Mouse (Mus musculus): Measurements from ENCODE around the gene Cc2d2a.

Gene Cc2d2a

GRCm38 (mm10) chr5:43776407-43776806, 114.3 kb downstream of the Cc2d2a start:
- DNase-seq (ENCODE audit: low read depth, low spot score): no peak
- Histone ChIP-seq H3K36me3 (ENCODE audit: control insufficient read depth, insufficient read depth, low read length, poor library complexity, severe bottlenecking) (no peaks in the 10 kb centered on the region), H3K27me3 (ENCODE audit: control insufficient read depth, insufficient read depth, low read length, poor library complexity, severe bottlenecking) (no peaks in the 10 kb centered on the region)

- no peak for DNase-seq (ENCODE audit: low read depth, low spot score)
- no peaks in the 10 kb centered on the region for H3K27me3 ChIP-seq (ENCODE audit: control insufficient read depth, insufficient read depth, low read length, poor library complexity, severe bottlenecking)
- no peaks in the 10 kb centered on the region for H3K36me3 ChIP-seq (ENCODE audit: control insufficient read depth, insufficient read depth, low read length, poor library complexity, severe bottlenecking)
These were observed 114.8 kb downstream of the Cc2d2a start for GRCm38 (mm10) chr5:43776993-43777392.

DNA sequence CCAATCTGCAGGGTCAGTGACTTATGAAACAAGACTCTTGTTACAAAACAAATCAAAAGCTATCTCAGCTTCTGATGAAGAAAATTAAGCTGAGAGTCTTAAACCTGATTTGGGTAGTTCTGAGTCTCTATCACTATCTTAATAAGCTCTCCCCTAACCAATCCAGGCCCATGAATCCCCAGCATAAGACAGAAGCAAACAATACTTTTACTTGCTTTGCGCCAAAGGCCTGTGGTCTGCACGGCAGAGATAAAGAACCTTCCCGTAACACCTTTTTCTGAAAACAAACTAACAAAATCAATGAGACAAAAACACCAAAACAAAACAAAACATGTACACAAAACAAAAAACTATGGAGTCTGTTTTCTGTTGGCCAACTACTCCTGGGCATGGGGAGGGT, 116.4 kb downstream of the Cc2d2a start:
- H3K27me3 ChIP-seq (ENCODE audit: control insufficient read depth, insufficient read depth, low read length, poor library complexity, severe bottlenecking): no peaks in the 10 kb centered on the region
- no peak for DNase-seq (ENCODE audit: low read depth, low spot score)
- no peaks in the 10 kb centered on the region for H3K36me3 ChIP-seq (ENCODE audit: control insufficient read depth, insufficient read depth, low read length, poor library complexity, severe bottlenecking)

DNA sequence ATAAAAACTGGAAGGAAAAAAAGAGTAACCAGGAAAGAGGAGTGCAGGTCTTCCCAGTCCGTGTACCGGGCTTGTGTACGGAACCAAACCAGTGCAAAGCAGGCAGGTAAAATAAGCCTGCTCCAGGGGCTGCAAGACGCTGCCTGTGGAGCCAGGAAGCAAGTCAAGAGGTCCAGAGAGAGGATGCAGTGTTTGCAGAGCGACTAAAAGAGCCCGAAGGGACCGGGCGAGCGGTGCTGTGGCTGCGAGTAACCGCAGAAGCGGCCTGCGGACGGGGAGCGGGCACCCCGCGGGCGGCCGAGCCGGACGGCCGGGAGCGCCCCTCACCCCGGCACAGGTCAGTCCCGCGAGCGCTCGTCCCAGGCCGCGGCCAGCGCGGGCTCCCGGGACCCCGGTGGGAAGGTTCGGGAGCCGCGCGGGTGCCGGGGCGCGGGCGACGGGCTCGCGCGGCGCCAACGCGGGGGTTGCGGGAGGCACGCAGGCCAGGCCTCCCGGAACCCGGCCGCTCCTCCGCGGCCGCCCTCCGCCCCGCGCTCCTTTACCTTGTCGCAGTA, 119.4 kb downstream of the Cc2d2a start:
- peak; percentile 26 for DNase-seq (ENCODE audit: low read depth, low spot score)
- no peaks in the 10 kb centered on the region for H3K27me3 ChIP-seq (ENCODE audit: control insufficient read depth, insufficient read depth, low read length, poor library complexity, severe bottlenecking)
- no peaks in the 10 kb centered on the region for H3K36me3 ChIP-seq (ENCODE audit: control insufficient read depth, insufficient read depth, low read length, poor library complexity, severe bottlenecking)

DNA sequence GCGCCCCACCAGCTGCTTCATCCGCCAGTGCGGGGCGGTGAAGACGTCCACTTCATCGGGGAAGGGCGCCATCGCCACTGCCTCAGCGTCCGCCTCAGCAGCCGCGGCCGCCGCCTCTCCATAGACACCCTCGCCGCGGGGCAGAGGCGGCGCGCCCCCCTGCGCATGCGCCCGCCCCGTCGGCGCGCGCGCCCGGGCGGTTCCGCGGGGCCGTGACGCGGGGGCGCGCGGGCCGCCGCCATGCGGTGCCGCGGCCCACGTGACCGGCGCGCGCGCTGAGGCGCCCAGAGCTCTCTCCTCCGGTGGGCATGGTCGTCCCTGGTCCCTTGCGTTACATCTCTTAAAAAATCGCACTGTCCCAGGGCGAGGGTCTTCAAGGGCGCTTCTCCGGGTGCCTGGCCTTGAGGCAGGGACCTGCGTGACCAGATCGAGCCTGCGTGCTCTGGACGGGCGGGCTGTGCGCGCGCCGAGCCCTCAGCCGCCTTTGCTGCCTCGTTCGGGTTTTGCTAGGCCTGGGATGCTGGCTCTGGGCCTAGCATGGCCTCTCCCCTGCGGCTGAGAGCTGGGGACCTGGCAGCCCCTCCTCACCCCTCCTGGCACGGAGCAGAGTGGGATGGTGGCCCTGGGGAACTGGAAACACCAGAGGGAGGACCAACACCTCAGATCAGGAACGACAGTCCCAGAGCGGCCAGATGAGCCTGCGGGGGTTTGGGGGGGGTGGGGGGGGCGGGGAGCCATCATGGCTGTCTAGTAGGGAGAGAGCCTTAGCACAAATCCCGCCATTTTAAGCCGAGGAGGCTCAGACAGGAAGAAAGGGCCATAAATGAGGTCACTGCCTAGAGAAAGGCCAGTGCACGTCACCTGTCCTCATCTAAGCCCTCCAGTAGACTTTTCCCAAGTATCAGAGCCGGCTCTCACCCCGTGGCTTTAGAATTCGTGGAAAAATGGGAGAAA, 120.1 kb downstream of the Cc2d2a start:
- no peaks in the 10 kb centered on the region for H3K36me3 ChIP-seq (ENCODE audit: control insufficient read depth, insufficient read depth, low read length, poor library complexity, severe bottlenecking)
- peak; percentile 87 for DNase-seq (ENCODE audit: low read depth, low spot score)

GRCm38 (mm10) chr5:43783996-43784395, 121.8 kb downstream of the Cc2d2a start:
- Histone ChIP-seq H3K36me3 (ENCODE audit: control insufficient read depth, insufficient read depth, low read length, poor library complexity, severe bottlenecking) (no peaks in the 10 kb centered on the region), H3K27me3 (ENCODE audit: control insufficient read depth, insufficient read depth, low read length, poor library complexity, severe bottlenecking) (no peaks in the 10 kb centered on the region)
- no peak for DNase-seq (ENCODE audit: low read depth, low spot score)

More for the DNA sequence above, 120.1 kb downstream of the Cc2d2a start:
- no peaks in the 10 kb centered on the region for H3K27me3 ChIP-seq (ENCODE audit: control insufficient read depth, insufficient read depth, low read length, poor library complexity, severe bottlenecking)

DNA sequence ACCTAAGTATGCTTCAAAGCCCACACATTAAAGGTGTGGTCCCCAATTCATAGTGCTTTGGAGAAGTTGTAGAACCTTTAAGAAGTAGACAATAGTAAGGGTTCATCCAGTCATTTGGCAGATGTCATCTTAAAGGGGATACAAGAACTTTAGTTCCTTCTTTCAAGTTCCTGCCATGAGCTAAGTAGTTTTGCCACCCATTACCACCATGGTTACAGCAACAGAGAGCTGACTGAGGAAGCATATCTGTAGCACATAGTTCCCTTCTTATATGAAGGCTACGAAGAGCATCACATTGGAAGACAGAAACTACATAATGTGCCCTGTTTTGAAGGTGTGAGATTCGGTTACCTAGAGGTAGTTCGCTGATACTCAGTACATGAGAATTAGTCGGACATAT, 124.5 kb downstream of the Cc2d2a start:
- peak; percentile 54 for DNase-seq (ENCODE audit: low read depth, low spot score)
- no peaks in the 10 kb centered on the region for H3K36me3 ChIP-seq (ENCODE audit: control insufficient read depth, insufficient read depth, low read length, poor library complexity, severe bottlenecking)
- H3K27me3 ChIP-seq (ENCODE audit: control insufficient read depth, insufficient read depth, low read length, poor library complexity, severe bottlenecking): no peaks in the 10 kb centered on the region

DNA sequence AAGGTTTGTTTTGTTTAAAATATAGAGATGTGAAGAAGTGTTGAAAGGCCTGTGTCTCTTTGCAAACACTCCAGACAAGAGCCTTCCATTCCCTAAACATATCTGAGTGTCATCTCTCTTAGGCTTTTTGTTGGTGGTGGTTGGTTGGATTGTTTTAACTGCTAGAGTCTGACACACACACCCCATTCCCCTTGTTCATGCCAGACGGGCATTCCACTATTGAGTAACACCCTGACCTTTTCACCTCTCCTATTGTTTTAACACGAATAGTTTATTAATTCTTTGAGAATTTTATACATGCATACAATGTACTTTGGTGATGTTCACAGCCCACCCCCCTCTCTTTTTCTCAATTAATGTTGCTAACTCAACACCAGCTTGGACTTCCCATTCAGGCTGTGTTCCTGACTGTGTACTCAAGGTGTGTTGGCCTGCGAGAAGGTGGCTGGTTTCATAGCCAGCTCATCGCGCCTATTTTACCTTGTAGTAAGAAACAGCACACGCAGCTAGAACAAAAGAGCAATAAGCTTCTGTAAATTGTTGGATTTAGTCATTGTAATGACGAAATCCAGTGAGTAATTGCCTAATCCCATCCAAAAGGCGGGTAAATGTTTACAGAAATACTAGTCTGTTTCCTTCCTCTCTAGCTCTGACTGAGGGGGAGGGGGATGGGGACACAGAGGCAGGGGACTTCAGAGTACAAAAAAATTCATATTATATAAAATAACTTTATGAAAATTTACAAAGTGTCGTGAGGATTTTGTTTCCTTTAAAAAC, 126.0 kb downstream of the Cc2d2a start:
- Histone ChIP-seq H3K36me3 (ENCODE audit: control insufficient read depth, insufficient read depth, low read length, poor library complexity, severe bottlenecking) (no peaks in the 10 kb centered on the region), H3K27me3 (ENCODE audit: control insufficient read depth, insufficient read depth, low read length, poor library complexity, severe bottlenecking) (no peaks in the 10 kb centered on the region)
- DNase-seq (ENCODE audit: low read depth, low spot score): no peak
